Mouse (Mus musculus) T-helper 1 cell (primary cell): ENCODE measurements around the gene Mgat3.

Source experiments
- in situ Hi-C: fragments of 300-600 bp; cut with MboI, MseI; formaldehyde crosslinking; loops from one replicate; pipeline ENCODE4 v1.15.1; 2025; ENCODE audit warnings: high pct_unique_total_duplicates

The Mgat3 gene

DNA sequence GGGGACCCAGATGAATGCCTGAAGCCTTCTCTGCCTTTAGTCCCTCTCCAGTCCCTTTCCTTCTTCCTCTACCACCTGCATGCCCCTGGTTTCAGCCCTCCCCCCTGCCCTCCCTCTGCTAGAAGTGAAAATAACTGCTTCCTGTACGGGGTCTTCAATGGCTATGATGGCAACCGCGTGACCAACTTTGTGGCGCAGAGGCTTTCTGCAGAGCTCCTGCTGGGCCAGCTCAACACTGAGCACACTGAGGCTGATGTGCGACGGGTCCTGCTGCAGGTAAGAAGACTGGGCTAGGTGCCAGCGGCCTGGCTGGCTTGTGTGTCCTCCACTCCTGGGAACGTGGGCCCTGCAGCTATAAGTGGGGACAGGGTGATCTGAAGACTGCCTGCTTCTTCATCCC is 25.0 kb upstream of the Mgat3 start:
- in situ Hi-C loops = no loop called here

DNA sequence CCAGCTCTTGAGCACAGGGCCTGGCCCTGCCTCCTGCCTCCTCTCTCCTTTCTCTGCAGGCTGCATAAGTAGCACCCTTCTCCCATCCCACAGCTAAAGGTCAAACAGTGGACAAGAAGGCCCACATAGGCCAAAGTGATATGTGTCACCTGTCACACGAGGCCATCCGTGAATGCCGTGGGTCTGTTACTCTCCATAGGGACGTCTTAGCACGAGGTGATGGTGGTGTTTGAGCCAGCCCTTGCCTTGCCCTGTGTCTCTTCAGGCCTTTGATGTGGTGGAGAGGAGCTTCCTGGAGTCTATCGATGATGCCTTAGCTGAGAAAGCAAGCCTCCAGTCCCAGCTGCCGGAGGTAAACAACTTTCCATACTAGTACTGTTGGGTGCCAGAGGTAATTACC is 24.0 kb upstream of the Mgat3 start:
- in situ Hi-C loops = no loop called here

DNA sequence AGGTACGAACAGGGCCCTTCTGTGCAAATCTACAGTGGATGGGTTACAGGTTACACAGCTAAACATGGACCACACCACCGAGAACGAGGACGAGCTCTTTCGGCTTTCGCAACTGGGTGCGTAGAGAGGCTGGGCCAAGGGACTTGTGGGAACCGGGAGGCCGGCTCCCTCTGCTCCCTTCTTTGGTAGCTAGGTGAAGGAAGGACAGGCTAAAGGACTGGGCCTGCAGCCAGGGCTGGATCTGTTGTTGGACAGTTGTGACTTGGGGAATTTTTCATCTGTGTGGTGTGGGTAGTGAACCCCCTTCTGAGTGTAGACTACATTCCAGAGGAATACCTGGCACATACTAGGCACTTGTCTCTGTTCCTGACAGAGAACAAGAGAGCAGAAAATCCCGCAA is 20.9 kb upstream of the Mgat3 start:
- in situ Hi-C loops = loop anchor here (5.0 kb wide), 1 partner anchor 80 kb away; the partner anchor contains the start of gene Mief1

DNA sequence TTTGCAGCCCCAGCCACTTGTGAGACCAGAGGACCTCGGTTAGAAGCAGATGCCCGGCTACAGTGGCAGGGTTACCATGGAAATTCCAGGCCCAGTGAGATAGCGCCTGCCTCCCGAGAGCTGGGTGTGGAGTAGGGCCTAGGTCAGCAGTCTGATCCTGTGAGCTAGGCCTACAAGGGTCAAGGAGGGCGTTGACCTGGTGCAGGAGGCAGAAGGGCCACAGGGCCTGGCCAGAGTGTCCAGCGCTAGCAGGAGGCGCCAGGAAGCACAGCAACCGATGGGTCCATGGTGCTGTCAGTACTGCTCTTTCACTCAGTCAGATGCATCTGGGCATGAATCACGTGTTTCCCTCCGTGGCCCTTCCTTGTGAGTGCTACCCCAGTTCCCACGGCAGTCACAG is 19.8 kb upstream of the Mgat3 start:
- in situ Hi-C loops = loop anchor here (5.0 kb wide), 1 partner anchor 79 kb away; the partner anchor contains the start of gene Mief1

GRCm38 (mm10) chr15:80155707-80156106 is 17.8 kb upstream of the Mgat3 start:
- in situ Hi-C loops = no loop called here

GRCm38 (mm10) chr15:80157197-80157943 is 16.2 kb upstream of the Mgat3 start:
- in situ Hi-C loops = no loop called here

GRCm38 (mm10) chr15:80158001-80158706 is 15.4 kb upstream of the Mgat3 start:
- in situ Hi-C loops = no loop called here

DNA sequence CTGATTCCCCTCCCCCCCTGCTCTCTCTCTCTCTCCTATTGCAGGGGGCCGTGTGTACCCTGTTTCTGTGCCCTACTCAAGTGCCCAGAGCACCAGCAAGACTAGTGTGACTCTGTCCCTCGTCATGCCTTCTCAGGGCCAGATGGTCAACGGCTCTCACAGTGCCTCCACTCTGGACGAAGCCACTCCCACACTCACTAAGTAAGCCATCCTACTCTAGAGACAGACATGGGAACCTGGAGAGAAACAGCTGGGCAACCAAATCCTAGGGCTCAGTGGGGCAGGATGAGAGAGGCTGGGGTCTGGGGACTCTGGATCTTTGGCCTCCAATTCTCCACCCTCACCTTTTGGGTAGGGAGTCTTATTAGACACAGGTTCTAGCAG is 14.8 kb upstream of the Mgat3 start:
- in situ Hi-C loops = no loop called here

DNA sequence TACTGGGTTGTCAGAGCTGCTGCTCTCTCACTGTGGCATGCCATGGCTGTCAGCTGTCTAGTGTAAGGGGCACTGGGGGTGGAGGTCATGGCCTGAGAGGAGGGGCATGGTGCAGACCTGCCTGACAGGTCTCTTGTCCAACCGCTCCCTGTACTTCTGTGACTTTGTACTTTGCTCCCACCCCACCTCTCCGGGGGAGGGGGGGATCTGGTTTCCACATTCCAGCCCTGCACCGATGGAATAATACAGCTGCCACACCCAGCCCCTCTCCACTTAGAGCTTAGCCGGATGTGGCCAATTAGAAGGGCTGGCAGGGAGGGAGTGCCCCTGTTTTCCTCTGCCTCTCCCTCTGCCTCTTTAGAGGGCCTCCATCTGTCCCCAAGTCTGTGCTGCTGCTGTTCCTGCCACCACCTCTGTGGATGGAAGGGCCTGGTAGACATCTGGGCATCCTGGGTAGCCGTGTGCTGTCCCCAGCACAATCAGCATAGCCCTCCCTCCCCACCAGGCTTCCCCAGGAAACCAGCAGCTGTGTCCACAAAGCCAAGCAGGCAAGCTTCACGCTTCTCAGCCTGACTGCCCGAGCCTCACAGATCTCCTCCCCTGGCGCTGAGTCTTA is 14.1 kb upstream of the Mgat3 start:
- in situ Hi-C loops = no loop called here

DNA sequence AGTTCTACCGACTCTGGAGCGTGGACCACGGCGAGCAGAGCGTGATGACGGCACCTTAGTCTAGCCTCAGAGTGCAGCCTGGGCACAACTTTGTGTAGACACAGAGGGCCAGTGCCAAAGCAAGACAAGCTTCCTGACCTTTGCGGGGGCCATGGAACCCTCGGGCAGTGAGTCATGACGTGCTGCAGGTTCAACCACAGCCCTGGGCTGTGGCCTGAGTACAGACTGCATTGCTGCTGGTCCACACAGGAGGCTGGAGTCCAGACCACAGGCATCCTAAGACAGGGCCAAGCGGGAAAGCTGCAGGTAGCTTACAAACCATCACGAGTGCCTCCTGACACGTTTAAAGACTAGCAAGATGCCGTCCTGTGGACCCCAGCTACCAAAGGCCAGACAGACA is 13.3 kb upstream of the Mgat3 start:
- in situ Hi-C loops = no loop called here

DNA sequence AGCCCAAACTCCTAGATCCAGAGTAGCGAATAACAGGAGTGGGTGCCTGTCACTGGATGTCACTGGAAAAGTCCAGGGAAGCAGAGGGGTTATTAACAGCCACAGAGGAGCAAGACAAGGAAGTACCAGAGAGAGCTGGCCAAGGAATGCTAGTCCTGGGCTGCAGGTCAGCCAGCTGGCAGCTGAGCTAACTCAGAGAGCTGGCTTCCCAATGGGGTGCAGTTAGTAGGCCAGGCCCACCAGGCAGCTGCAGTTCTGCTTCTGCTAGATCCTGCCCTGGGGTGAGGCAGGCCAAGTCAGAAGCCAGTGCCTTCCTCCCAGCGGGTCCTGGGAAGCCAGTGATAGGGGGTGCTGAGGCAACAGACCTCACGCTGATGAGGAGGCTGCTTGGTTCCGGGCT is 12.8 kb upstream of the Mgat3 start:
- in situ Hi-C loops = no loop called here

DNA sequence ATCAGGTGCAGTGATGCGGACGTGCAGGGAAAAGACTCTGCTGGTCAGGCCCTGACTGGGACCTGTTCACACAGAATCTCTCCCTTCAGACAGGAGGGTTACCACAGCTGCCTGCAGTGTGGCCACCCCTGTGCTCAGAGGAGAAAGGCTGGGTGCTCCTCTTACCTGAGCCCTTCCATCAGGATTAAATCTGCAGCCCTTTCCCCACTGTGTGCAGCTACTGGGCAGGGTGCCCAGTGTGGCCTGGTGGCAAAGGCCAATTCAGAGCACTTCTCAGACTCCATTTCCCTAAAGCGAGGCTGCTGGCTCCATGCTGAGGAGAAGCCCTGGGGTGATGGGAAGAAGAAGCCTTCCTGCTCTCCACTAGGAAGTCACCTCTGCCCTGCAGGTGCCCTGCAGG is 12.3 kb upstream of the Mgat3 start:
- in situ Hi-C loops = no loop called here

DNA sequence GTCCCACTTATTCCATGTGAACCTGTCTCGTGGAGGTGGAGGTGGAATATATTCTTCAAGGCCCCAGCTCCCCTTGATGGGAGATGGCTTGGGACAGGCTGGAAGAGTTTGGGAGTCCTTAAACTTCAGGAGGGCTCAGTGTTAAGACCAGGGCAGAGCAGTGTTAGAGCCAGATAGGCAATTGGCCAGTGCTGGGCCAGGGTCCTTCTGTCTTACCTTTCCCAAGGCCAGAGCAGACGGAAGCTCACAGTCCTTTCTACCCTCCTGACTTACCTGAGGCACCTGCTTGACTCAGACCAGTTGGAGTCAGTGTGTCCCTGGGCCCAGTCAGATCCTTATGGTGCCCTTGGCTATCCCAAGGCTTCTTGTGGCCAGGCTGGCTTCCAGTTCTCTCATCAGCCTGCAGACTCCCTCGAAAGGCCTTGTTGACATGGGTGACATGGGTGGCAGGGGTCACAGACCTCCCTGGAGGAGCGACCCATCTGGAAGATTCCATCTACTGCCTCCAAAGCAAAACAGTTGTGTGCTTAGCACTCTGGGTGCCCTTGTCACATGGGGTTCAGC is 11.0 kb upstream of the Mgat3 start:
- in situ Hi-C loops = no loop called here

DNA sequence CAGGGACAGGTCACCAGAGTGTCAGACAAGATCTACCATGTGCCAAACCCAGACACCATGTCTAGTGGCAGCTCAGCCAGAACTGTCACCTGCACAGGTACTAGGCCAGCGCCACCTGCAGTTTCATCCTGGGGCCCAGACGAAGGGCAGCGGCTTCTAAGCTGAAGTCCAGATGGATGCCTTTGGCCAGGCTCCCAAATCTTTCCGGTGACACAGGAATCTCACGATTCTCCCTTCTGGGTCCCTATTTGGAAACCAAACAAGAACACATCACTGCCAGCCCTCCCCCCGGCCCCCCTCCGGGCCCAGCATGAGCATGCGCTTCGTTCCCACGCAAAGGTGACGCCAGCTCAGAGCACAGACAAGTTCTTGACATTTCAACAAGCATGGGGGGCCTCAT is 10.2 kb upstream of the Mgat3 start:
- in situ Hi-C loops = no loop called here

DNA sequence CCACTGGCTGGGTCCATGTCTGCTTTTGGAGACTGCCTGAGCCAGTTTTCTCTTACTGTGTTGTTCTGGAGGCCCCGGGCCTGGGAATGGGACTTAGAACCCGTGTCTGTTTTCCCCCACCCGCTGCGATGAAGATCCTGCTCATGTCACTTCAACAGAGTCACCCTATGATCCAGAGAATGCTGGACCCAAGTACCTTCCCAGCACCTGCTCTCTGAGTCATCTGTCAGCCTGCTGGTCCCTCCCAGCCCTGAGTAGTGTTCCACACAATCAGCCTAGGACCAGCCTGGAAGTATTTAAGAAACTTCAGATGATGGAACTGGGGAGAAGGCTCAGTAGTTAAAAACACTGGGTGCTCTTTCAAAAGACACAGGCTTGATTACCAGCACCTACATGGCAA is 9.8 kb upstream of the Mgat3 start:
- in situ Hi-C loops = no loop called here

GRCm38 (mm10) chr15:80165396-80165795 is 8.1 kb upstream of the Mgat3 start:
- in situ Hi-C loops = no loop called here

GRCm38 (mm10) chr15:80169484-80169883 is 4.0 kb upstream of the Mgat3 start:
- in situ Hi-C loops = no loop called here

DNA sequence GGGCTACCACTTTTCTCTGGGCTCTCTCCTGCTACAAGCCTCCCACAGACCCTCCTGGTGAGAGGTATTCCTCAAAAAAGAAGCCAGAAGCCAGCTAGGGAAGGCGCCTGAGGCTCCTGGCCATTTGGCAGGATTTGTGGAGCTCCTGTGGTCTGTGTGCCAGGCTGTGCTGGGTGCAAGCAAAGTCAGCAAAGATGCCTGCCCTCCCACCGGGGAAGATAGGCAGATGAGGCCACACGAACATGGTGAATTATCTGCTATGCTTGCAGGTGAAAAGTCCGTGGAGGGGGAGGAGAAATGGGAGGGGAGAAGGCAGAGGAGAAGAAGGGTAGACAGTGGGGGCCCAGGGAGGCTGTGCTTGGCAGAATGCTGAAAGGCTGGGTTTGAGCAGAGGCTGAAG is 3.2 kb upstream of the Mgat3 start:
- in situ Hi-C loops = no loop called here

DNA sequence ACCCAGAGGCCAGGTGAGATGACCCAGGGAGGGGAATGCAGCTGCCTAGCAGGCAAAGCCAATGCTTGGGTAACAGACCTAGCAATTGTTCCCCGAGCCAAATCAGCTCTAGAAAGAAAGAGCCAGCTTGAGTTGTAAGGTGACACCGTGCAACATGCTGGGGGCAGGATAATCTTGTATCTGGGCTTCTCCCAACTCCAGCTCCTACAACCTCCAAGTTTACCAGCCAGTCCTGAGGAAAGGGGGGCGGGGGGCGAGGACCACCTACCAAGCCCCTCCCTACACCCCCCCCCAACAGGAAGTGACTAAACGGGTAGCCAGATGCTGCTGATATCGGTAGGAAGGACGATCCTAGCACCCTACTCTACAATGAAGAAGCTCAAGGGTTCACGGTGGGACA is 2.2 kb upstream of the Mgat3 start:
- in situ Hi-C loops = no loop called here

DNA sequence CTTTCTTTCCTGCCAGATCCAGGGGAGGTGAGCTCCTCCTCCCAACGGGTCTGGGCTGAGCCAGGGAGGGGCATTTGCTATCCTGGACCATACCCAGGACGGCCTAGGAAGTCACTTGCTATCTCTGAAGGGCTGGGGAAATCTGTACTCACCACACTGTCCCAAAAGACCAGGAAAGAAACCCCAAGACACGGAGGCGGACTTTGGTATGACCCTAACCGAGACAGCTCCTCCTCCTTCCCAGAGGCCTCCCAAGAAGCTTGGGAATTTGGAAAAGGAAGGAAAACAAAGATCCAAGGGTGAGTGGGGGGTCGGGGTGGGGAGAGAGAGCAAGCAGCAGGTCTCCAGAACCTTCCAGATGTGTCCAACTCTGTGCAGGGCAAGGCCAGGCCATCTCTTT is 1.7 kb upstream of the Mgat3 start:
- in situ Hi-C loops = no loop called here

- in situ Hi-C loops = no loop called here
Observed at GRCm38 (mm10) chr15:80173781-80174597, 468 bp downstream of the Mgat3 start.

DNA sequence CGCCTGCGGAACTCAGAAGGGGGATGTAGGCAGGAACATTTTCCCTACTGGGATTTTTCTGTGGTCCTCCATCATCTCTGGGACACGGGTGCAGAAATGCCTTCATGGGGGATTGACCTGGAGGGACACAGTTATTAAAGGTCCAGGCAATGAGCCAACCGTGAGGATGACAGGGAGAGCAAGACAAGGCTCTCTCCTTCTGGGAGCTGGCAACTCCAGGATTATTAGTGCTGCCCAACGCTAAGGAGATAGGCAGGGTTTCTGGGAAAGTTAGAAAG is 1.0 kb downstream of the Mgat3 start:
- in situ Hi-C loops = no loop called here
